Mouse (Mus musculus) forelimb bud, embryonic 11.5 days (tissue): ENCODE measurements around the gene Casd1.

Experiments used
- DNase-seq: peaks from one replicate; pipeline ENCODE4 v3.0.0-alpha.2; 2012; ENCODE audit warnings: low read depth, low spot score

Gene Casd1

DNA sequence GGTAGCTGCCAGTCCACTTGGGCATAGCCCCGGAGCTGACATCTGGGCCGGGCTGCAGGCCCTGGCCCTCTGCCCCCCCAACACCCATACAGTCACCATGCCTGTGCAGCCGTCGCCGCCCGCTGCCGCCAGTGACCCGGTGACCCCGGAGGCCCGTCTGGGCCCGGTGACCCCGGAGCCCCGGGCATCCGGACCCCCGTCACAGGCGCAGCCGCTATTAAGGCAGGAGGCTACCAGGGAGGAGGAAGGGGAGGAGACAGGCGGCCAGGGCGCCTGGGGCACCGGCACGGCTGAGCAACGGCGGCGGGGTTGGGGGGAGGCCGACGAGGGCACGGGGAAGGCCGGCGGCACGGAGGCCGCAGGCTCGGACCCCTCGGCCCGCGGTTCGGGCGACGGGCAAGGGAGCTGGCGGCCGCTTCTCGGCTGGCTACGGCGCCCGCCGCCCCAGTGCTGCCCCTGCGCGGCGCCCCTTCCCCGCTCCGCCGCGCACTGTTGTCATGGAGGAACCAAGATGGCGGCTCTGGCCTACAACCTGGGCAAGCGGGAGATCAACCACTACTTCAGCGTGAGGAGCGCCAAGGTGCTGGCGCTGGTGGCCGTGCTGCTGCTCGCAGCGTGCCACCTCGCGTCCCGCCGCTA, at the start of gene Casd1:
Gene Casd1, plus strand, starts transcription at position 182 of the 639 bp plus-strand sequence.
- peak; percentile 72 for DNase-seq

DNA sequence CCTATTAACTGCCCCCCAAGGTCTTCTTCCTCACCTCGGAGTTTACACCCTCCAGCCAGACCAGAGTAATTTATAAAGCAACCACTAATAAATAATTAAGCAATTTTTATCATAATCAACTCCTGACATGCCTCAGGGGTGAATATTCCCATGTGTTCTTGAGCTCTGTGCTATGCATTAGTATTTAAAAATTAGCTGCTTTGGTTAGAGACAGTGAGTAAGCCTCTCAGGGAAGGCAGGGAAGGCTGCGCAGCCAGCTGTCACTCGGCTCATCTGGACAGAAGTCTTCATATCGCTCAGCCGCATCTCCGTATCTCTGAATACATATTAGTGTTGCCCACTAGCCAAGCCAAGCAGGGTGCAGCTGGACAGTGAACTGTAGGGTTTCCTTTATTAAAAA, 45.3 kb upstream of the Casd1 start:
- no peak for DNase-seq

DNA sequence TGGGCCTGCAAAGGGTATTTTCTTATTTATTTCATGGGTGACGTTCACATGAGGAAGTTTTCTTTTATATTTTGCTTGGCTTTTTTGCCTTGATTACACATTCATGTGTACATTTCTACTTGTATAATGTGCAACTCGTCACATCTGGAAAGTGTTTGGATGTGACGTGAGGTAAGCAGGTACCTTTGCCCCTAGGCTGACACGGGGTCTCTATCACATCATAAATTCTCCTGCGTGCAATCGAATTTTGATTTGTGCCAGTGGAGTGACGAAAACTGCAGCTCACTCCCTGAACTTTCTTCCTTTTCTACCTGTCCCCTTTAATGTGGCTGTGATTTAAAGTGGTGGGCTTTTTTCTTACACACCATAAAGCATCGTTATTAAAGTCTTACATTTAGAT, 43.6 kb upstream of the Casd1 start:
- peak; percentile 98 for DNase-seq

DNA sequence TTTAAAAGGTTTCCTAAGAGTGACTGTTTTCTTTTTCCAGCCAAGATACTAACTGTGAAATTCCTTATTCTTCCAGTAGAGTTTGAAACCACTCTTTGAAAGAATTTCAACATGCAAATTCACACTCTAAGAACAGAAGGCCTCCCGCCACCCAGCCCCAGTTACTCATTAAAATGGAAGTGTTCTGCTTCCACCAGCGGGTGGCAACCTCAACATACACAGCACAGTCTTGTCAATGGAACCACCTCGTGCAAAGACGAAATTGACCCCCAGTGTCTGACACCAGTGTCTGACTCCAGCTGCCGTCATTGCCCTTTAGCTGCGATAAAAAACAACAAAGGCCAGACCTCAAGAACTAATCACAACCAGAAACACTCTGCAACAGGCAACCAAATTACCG, 43.0 kb upstream of the Casd1 start:
- peak; percentile 92 for DNase-seq

DNA sequence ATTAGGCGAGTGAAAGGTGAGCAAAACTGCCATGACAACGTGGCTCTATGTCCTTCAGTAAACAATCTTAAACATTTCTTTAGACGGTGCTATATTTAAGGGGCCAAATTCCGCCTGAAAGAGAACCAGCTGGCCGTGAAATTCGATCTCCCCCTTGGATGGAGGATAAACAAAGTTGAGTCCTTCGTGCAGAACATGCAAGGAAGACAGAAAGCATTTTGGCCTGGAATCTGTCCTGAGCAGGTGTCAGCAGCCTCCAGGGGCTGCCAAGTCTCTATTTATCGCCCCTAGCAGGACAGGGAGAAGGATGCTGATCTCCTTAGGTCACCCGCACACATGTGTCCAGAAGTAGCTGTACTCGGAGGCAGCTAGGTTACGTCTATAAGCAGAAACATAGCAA, 39.5 kb upstream of the Casd1 start:
- peak; percentile 82 for DNase-seq

DNA sequence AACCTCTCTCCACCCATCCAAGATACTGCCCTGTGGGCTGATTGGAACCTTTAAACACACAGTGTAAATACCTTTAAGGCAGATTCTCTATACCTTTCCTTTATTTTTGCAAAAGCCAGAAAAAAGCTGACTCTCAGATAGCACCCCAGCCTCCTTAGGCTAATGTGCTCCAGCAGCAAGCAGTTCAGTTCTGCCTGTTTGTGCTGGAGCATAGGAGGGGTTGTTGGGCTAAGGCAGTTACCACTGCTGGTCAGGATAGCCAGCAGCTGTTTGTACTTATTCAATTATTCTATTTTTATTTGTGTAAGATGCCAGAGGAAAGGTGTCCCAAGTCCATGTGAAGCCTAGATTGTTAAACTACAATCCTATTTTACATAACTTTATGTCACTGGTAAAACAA, 39.0 kb upstream of the Casd1 start:
- peak; percentile 66 for DNase-seq

DNA sequence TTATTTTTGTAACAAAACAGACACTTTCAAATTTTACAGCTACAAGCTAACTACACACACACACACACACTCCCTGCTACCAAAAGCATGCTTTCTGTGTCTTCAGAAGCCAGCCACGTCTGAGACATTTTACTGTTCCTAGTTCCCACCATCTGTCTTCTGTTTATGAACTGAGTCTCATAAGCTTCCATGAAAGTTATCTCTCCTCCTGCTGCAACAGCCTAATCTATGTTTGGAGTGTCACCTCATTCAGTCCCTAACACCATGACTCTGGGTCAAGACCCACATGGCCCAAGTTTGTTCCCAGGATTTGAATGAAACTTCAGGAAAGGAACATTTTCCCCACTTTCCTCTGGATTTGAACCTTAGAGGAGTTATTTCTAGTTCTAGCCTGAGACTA, 38.2 kb upstream of the Casd1 start:
- DNase-seq, result no peak

DNA sequence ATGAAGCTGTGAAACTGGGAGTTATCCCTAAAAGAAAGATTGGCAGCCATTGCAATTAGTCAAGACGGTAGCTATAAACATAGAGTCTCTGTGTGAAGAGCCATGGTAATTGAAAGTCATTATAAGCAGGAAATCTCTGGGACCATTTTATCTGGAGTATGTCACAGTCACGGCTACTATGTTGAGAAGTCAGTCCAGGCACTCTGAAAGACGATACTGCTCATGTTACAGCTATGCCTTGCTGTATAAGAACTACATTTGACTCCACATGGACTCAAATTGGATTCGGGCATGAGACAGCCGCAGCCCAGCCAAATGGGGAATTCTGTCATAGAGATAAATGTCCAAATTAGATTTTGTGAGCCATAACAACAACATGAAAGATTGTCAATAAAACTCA, 37.2 kb upstream of the Casd1 start:
- DNase-seq, result peak; percentile 70

DNA sequence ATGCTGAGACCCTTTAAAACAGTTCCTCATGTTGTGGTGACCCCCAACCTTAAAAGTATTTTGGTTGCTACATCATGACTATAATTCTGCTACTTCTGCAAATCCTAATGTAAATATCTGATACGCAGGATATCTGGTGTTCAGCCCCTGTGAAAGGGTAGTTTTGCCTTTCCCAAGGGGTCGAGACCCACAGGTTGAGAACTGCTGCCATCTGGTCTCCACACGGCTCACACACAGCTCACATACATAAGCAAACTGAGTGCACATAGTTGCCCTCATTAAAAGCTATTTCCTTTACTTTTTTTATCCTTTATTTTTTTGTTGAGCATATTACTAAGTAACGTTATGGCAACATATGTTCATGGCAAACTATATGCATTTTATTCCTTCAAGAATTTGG, 30.2 kb upstream of the Casd1 start:
- DNase-seq, result peak; percentile 73

DNA sequence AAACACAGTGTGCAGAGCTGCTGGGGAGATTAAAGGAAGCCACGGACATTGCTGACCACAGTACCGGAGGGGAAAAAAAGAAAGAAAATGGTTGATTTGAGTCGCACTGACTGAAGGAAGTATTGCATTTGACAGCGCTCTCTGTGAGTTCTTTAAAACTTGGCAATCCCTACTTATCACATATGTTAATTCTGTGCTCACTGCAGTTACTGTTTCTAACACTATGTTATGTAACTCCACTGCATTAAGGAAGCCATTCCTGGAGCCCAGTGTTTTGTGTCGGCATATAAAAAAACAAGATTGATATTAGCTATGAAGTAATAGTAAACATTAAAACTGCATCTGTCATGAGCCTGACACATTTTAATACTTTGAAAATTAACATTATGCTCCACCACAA, 22.9 kb upstream of the Casd1 start:
- no peak for DNase-seq

DNA sequence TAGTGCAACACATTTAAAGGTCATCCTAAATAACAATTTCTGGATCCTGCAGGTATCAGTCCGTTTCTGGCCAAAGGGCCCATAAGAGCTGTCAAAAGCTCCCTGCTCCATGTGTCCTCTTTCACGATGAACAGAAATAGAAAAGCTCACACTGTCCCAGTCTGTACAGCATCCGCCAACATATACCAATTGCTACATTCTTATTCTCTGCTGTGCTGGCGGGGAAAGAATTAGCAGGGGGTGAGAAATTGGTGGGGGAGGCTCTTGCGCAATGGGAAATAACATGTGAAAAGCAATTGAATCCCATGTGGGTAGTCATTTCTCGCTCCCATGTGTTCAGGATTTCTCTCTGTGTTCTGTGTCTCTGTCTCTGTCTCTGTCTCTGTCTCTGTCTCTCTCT, 22.3 kb upstream of the Casd1 start:
- DNase-seq, result no peak

DNA sequence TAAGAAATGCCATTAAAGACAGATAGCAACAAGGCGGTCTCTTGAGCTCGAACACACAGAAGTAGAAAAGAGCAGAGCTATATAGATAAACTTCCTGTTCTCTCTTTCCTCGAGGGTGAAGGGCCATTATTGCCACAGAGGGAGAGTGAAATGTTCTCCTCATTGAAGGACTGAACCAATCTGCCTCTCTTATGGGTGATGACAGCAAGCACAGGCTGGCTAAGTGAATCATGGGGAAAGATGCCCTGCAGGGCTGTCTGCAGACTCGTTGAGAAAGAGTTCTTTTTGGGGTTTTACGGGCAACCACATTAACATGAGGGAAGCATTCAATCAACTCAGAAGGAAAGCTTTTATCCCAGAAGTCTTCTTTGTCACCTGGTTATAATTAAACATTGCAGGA, 21.0 kb upstream of the Casd1 start:
- DNase-seq, result no peak

DNA sequence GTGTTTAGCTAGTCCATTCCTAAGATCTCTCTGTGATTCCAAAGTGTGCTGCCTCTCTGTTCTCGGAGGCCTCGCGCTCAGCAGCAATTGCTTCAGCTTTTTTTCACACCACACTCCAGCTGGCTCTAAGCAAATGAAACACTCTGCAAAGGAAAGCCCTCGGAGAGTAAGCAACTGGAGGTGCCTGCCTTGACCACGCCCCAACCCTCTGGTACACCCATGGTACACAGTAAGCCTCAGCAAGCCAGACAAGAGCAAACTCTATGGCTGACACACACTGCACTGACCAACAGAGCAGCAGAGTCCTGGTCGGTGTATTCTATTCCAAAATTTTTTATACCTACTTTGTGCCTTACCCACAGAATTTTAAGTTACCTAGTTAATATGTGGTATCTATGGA, 17.2 kb upstream of the Casd1 start:
- no peak for DNase-seq

DNA sequence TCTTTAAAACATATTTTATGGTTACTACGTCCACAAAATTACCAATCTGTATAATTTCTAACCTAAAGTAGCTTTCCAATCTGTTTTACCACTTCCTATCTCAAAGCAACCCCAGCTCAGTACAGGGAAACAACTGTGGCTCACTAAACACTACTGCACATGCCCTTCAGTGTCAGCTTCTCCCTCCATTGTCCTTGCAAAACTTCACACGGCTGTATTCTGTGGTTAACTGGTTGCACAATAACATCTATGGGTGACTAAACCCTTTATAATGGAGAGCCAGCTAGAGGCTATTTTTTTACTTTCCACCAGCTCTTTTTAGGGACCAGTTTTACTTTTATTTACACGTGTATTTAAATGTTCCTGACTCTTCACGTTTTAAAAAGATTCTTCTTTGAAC, 12.7 kb upstream of the Casd1 start:
- DNase-seq, result no peak

DNA sequence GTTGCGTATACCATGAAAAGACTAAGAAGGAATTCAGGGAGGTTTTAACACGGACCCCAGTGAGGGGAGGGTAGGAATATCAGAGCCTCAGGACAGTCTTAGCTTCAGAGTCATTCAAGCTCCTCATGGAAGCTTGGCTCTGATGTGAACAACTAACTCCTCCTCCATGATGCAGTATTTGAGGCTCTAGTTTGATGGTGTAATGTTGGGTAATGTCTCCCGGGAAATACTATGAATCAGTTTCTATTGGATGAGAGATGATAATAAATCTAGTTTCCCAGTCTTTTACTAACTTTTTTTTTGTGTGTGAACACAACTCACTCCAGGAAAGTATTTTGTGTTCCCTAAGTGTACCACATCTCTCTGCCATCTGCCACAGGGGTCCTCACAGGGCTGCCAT, 11.9 kb upstream of the Casd1 start:
- no peak for DNase-seq

DNA sequence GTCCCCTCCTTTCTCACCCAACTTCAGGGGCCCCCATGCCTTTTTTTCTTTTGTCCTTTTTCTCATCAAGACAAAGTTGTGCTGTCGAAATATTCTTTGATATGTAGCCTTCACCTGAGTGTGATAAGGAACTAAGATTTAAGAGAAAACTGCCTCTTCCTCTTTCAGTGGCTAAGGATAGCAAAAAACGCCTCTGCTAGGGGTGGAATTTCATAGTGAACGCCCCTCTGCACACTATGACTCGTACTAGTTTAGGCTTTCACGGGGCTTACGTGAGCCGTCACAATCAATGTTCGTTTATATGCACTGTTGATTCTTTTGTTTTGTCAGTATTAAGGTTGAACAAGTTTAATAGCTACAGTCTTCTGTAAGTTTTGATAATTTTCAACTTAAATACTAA, 10.6 kb upstream of the Casd1 start:
- DNase-seq, result no peak

DNA sequence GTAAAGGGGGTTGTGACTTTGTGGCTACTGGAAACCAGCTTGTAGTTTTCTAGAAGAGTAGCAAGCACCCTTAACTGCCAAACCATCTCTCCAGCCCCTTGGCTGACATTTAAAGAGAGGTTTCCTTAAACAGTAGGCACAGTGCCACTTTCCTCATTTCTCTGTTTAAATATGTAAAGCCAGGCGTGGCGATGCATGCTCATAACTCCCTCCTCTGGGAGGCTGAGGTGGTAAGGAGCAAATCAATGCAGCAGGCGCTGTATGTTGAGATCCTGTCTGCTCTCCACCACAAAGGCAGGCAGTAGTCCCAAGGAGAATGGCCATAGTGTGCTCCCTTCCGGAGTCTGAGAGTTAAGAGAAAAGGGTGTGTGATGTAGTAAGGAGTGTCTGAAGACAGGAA, 2.9 kb upstream of the Casd1 start:
- DNase-seq, result no peak

DNA sequence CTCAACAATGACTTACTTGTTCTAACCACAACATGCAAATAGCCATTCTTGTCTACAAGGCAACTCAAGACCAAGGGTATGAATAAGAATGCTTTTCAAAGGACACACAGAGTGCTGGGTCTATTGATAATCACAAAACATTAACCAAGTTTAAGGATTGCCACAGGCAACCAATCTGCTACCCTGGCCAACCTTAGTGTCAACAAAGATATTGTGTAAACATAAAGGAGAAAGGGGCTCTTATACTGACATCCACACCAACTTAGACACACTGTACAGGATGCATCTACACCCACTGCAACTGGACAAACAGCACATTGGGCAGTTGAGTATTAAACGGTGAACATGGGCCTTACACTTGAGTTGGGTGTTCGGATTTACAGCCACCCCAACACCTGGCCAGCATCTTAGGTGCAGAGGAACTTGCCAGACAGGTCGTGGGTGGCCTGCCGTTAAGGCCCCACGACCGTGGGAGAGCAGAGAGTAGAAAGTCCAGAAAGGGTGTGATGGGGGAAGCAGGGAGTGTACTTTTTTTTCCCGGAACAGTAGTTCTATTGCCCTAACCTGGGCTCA, 468 bp upstream of the Casd1 start:
- no peak for DNase-seq

DNA sequence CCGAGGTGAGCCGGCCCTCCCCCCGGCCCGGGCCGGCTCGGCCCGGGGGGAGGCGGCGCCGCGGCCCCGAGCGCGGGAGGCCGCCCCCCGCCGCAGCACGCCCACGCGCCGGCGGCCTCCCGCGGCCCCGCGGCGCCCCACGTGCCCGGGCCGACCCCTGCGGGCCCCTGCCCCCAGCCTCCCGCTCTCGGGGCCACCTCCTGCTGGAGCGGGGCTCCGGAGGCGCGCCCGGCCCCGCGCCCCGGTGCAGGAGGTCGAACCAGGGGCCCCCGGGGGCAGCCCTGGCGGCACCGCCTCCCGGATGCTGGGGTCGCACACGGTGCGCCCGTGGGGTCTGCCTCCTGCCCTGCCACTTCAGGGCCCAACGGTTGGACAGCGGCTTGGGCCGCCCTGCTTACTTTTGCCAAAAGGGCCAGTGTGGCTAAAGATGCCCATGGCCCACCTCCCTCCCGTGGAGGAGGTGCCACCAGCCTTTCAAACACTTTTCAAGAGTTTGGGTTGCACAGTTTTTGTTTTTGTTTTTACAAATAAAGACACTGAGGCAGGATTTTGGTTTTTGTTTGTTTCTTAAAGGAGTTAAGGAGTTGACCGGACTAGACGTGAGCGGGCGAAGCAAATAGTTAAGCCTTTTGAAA, 775 bp downstream of the Casd1 start:
- DNase-seq, result no peak

DNA sequence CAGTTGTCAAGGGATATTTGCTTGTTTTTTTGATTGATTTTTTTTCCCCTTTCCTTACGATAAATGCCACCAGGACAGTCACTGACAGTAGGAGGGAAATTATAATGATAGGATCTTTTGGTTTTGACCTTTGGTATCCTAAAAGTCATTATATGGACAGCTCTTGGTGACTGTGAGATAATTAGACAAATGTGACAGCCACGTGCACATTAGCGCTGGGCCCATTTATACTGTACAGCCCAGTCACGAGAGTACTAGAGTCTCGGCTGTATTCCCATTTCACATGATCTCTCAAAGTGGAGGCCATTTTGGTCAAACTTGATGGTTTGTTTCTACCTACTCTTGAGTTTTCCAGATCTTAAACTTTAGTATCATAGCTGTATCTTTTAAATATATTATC, 1.4 kb downstream of the Casd1 start:
- DNase-seq, result no peak

DNA sequence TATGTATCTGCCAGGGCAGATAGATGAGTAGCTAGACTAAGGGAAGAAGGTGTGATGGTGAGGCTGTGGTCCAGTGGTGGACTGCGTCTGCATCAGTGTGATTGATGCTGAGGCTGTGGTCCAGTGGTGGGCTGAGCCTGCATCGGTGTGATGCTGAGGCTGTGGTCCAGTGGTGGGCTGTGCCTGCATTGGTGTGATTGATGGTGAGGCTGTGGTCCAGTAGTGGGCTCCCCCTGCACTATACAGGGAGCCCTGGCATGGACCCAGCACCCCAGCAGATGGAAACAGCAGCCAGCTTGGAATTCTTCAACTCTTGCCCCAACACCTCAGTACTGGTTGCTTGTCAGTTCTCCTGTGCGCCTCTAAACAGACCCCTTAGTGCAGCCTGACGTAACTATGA, 5.8 kb downstream of the Casd1 start:
- DNase-seq, result no peak

DNA sequence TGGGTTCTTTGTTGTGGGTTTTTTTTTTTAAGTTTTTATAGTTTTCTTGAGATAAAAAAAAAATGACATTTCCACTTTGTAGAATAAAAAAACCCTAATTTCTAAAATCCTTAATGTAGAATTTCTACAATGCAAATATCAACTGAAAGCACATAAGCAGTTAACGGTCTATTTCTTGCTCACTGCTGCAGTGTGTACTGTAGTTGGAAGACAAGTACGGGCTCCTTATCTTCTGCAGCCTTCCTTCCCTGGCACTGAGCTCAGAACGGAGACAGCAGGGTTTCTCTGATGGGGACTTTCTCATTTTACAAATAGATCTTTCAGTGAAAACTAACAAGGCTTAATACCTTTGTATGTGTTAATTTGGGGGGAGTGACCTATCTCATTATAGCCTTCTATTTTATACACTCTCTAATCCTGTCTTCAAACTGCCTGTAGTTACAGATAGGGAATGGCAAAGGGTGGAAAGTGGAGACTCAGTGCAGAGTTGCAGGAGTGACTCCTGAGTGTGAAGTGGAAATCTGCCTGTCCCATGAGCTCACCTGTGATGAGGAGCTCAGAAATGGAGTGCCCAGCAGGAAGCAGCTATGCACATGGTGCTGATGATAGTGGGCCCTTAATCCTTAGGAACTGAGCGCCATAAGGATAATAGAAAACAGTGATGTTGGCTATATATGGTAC, 9.7 kb downstream of the Casd1 start:
- DNase-seq, result no peak

DNA sequence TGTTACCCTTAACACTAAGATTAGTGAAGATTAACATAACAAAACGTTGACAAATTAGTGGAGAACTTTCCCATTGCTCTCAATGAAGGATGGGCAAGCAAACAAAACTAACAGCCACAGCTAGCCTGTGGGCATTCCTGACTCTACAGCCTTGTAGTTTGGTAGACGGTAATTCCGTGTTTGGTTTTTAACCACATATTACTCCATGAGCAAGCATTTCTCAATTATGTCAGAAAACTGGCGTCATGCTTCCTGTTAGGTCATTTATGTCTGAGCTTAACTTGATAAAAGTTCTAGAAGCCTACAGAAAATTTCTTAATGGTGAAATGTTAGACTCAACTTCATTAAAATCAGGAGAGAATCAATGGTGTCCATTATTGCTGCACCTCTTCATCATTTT, 11.2 kb downstream of the Casd1 start:
- no peak for DNase-seq
